Mouse (Mus musculus) liver, embryonic 16.5 days (tissue): ENCODE measurements at regions not wholly inside any gene's neighbourhood (a gene's known extent, or its start where the extent isn't known, plus 50 kb on each side); places are given as distances from the start of the nearest gene placed in this dataset.
A peak's percentile ranks its signal among the peaks of the same experiment; 100 is the strongest.

Experiments
- ATAC-seq: fragments of 200-750 bp; cut with Nextera tagmentation; 2 replicates; pipeline ENCODE4 v1.8.0; 2017; ENCODE audit warnings: low read depth, mild to moderate bottlenecking, moderate number of reproducible peaks, moderate library complexity
- H3K27ac ChIP-seq: fragments of 300-500 bp; sonication (generic); 2 replicates; pipeline ENCODE4 v1.5.1; 2014; ENCODE audit warnings: mild to moderate bottlenecking, low read length
- H3K27me3 ChIP-seq: fragments of 300-500 bp; sonication (generic); 2 replicates; pipeline ENCODE4 v1.6.1; 2014; ENCODE audit warnings: low read depth, low read length, mixed read lengths; ENCODE audit not compliant: control insufficient read depth, insufficient read depth
- H3K36me3 ChIP-seq: fragments of 300-500 bp; sonication (generic); 2 replicates; pipeline ENCODE4 v1.6.1; 2014; ENCODE audit warnings: mild to moderate bottlenecking; ENCODE audit not compliant: control insufficient read depth, insufficient read depth
- H3K4me1 ChIP-seq: fragments of 300-500 bp; sonication (generic); 2 replicates; pipeline ENCODE4 v1.6.1; 2014; ENCODE audit warnings: low read depth, low read length, mixed read lengths; ENCODE audit not compliant: control insufficient read depth
- H3K4me2 ChIP-seq: fragments of 300-500 bp; sonication (generic); 2 replicates; pipeline ENCODE4 v1.6.1; 2014; ENCODE audit warnings: low read depth, low read length, mixed read lengths
- H3K4me3 ChIP-seq: fragments of 300-500 bp; sonication (generic); 2 replicates; pipeline ENCODE4 v1.5.1; 2014; ENCODE audit warnings: low read depth, mild to moderate bottlenecking, low read length
- H3K9ac ChIP-seq: fragments of 300-500 bp; sonication (generic); 2 replicates; pipeline ENCODE4 v1.6.1; 2014; ENCODE audit warnings: low read depth, low read length
- H3K9me3 ChIP-seq: fragments of 300-500 bp; sonication (generic); replicated peaks from 2 replicates; pipeline ENCODE4 v1.6.1; 2016; ENCODE audit warnings: low read length; ENCODE audit not compliant: control insufficient read depth
- WGBS: fragments of 180-500 bp; shearing (Covaris S2); extraction: QIAGEN DNeasy Blood & Tissue Kit; methylation state at CpG from one replicate; pipeline ENCODE4 v1.1.7; 2014; ENCODE audit not compliant: insufficient replicate concordance; 5-methylcytosine and 5-hydroxymethylcytosine counted together

GRCm38 (mm10) chr5:146684429-146684828 is 99.4 kb upstream of the Gpr12 start:
- Histone ChIP-seq H3K9ac (no peak overlapping the region), H3K4me1 (peaks cover 22% of the 10 kb centered on the region), H3K27me3 (no peaks in the 10 kb centered on the region), H3K9me3 (no peaks in the 10 kb centered on the region), H3K4me2 (no peak overlapping the region), H3K27ac (no peak overlapping the region), H3K36me3 (no peaks in the 10 kb centered on the region), H3K4me3 (no peak overlapping the region)
- no peak for ATAC-seq
- WGBS, result 43% methylated on average over 3 of the region's 3 CpGs

DNA sequence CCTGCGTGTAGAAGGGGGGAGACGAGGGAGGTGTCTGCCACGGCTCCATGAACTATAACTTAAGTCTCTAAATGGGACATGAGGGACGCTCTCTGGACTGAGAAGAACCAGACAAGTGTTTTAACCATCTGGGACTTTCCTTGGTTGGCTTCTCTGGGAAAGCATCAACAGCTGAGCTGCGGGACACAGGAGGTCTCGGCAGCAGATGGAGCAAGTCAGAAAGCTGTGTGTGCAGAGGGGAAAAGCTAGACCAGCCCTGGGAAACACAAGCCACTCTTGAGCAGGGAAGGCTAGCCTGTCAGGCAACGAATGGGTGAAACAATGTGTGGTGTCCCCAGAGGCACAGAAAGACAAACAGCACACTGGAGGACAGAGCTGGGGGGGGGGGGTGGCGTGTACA is 98.5 kb upstream of the Gpr12 start:
- no peaks in the 10 kb centered on the region for H3K27me3 ChIP-seq
- no peaks in the 10 kb centered on the region for H3K9me3 ChIP-seq
- H3K9ac ChIP-seq, result no peak overlapping the region
- peaks cover 31% of the 10 kb centered on the region for H3K4me1 ChIP-seq
- no peak for ATAC-seq
- H3K36me3 ChIP-seq, result no peaks in the 10 kb centered on the region
- 51% methylated on average over 8 of the region's 8 CpGs for WGBS
- no peak overlapping the region for H3K27ac ChIP-seq
- no peak overlapping the region for H3K4me3 ChIP-seq
- H3K4me2 ChIP-seq, result no peak overlapping the region

DNA sequence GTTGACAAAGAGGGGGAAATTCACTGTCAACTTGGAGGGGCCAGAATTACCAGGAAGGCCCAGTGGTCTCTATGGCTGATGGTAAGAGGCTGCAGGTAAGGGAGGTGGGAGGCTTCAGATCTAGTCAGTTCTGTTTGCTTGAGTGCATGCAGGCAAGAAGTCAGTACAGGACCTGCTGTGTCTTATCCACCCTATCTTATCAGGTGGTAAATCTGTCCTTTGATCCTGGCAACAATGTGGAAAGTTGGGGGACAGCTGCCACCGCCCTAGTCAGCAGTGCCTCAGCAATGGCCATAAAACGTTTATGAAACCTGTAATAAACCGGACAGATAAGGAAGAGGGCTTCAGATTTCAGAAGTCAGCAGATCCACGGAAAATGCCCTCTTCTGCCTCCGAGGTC is 97.9 kb upstream of the Gpr12 start:
- Histone ChIP-seq H3K4me2 (no peak overlapping the region), H3K4me3 (no peak overlapping the region)

DNA sequence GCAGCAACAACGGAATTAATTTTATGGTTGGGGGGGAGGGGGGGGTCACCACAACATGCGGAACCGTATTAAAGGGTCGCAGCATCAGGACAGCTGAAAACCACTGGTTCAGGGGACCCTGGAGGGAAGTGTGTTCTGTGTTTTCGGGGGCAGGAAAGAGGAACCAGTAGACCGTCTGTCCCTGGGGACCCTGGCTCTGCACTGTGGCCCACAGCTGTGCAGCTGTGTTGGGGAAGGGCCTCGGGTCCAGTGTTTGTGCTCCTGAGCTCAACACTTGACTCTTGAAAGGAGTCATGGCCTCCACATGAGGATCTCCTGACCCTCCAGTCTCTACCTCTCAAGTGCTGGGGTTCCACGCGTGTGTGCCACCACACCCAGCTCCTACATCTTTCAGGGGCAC is 96.5 kb upstream of the Gpr12 start:
- Histone ChIP-seq H3K9me3 (no peaks in the 10 kb centered on the region), H3K4me3 (no peak overlapping the region), H3K27me3 (no peaks in the 10 kb centered on the region), H3K36me3 (no peaks in the 10 kb centered on the region), H3K27ac (peak overlapping the region; percentile 22; the same call in 1 of the 2 replicates), H3K4me1 (peaks cover 39% of the 10 kb centered on the region), H3K4me2 (no peak overlapping the region), H3K9ac (no peak overlapping the region)
- 48% methylated on average over 9 of the region's 9 CpGs for WGBS
- ATAC-seq, result no peak; the same call in 1 of the 2 replicates

More for the DNA sequence above, 97.9 kb upstream of the Gpr12 start:
- 43% methylated on average over 5 of the region's 5 CpGs for WGBS
- no peaks in the 10 kb centered on the region for H3K9me3 ChIP-seq
- no peak overlapping the region for H3K9ac ChIP-seq
- H3K36me3 ChIP-seq, result no peaks in the 10 kb centered on the region
- no peak for ATAC-seq
- H3K27ac ChIP-seq, result no peak overlapping the region
- H3K4me1 ChIP-seq, result peaks cover 36% of the 10 kb centered on the region
- H3K27me3 ChIP-seq, result no peaks in the 10 kb centered on the region

DNA sequence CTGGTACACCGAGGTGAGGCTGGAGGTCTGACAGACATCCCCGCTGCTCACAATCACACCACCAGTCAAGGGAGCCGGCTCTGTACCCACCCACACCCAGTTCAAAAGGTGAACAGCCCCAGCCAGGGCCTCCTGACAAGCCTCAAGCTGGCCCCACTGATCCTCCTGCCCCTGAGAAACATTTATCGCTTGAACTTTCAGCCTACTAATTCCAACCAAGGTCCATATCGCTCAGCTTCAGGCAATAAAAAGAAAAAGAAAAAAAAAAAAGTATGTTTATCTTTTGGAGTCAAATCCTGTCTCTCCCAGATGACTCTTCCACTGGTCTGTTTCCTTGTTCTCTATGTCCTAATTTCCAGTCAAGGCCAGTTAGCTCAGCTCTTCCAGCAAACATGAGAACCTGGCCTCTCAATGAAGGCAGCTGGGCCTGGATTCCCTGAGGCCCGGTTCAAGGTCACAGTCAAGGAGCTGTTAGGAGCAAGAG is 94.2 kb upstream of the Gpr12 start:
- H3K4me3 ChIP-seq, result no peak overlapping the region
- H3K36me3 ChIP-seq, result no peaks in the 10 kb centered on the region
- H3K4me1 ChIP-seq, result peaks cover 49% of the 10 kb centered on the region
- no peaks in the 10 kb centered on the region for H3K9me3 ChIP-seq
- 0 out of 2 replicates have a peak overlapping the region, but pooled peaks have one; percentile 4 for H3K9ac ChIP-seq
- WGBS, result 31% methylated on average over 6 of the region's 6 CpGs
- peak; percentile 76 for ATAC-seq
- H3K27me3 ChIP-seq, result no peaks in the 10 kb centered on the region
- H3K4me2 ChIP-seq, result peak overlapping the region; percentile 28; the same call in 1 of the 2 replicates
- peak overlapping the region; percentile 89 for H3K27ac ChIP-seq

DNA sequence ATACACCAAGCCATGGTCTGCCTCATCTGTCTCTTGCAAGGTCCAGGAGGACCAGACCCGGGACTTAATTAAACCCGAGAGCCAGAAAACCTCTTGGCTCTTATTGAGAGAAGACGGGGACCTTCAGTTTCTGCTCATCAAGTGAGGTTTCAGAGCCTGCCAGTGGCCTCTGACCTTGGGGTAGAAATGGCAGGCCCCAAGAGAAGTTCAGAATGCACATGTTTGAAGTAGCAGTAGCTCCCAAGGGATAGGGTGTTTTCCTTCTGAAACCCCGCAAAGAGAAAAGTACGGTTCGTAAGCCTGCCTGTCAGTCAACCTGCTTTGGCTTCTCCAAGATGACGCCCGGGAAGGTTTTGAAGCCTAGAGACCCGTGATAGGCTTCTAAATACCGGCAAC is 93.7 kb upstream of the Gpr12 start:
- no peak for ATAC-seq
- Histone ChIP-seq H3K9ac (0 out of 2 replicates have a peak overlapping the region, but pooled peaks have one; percentile 4), H3K4me1 (peaks cover 49% of the 10 kb centered on the region), H3K36me3 (no peaks in the 10 kb centered on the region), H3K4me3 (no peak overlapping the region), H3K27ac (peak overlapping the region; percentile 89), H3K27me3 (no peaks in the 10 kb centered on the region), H3K9me3 (no peaks in the 10 kb centered on the region), H3K4me2 (peak overlapping the region; percentile 28; the same call in 1 of the 2 replicates)
- 60% methylated on average over 10 of the region's 10 CpGs for WGBS

GRCm38 (mm10) chr5:146678049-146678774 is 93.2 kb upstream of the Gpr12 start:
- no peak for ATAC-seq
- H3K27ac ChIP-seq, result peak overlapping the region; percentile 89
- no peaks in the 10 kb centered on the region for H3K36me3 ChIP-seq
- WGBS, result 45% methylated on average over 13 of the region's 13 CpGs
- H3K4me3 ChIP-seq, result no peak overlapping the region
- peaks cover 46% of the 10 kb centered on the region for H3K4me1 ChIP-seq
- no peaks in the 10 kb centered on the region for H3K27me3 ChIP-seq
- no peaks in the 10 kb centered on the region for H3K9me3 ChIP-seq
- H3K4me2 ChIP-seq, result no peak overlapping the region
- H3K9ac ChIP-seq, result no peak overlapping the region

- Histone ChIP-seq H3K4me2 (no peak overlapping the region), H3K36me3 (no peaks in the 10 kb centered on the region), H3K27me3 (no peaks in the 10 kb centered on the region), H3K9ac (no peak overlapping the region), H3K9me3 (no peaks in the 10 kb centered on the region), H3K27ac (peak overlapping the region; percentile 43), H3K4me3 (no peak overlapping the region), H3K4me1 (peaks cover 46% of the 10 kb centered on the region)
- no peak for ATAC-seq
- 77% methylated on average over 8 of the region's 8 CpGs for WGBS
Measured at GRCm38 (mm10) chr5:146677151-146677515, 92.1 kb upstream of the Gpr12 start.

DNA sequence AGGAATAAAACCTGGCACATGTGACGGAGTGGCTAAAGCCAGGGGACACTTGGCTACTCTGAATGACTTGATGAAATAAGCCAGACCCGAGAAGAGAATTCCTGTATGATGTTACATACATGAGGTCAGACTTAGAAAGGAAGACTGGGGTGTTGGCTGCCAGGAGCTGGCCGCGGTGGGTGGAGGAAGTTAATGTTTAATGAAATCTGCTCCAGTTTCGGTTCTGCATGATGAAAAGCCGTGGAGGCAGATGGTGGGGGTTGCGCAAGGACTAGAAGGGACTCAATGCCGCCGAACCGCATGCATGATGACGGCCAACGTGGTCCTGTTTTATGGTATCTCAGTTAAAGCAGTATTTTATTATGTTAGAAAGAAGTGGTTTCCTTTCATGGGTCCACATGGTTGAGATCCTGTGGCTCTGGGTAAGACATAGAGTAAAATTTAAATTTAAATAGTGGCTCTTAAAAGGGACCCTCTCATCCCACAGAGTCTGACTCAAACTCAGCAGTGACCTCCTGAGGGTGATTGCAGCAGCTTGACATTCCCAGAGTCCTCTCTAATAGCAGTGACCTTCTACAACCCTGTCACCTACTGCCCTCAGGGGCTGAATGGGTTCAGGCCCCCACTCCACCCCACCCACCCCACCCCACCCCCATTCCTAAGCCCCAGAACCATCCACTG is 91.6 kb upstream of the Gpr12 start:
- H3K4me1 ChIP-seq, result peaks cover 41% of the 10 kb centered on the region

More for the DNA sequence above, 91.6 kb upstream of the Gpr12 start:
- Histone ChIP-seq H3K36me3 (no peaks in the 10 kb centered on the region), H3K27ac (peak overlapping the region; percentile 43), H3K9ac (no peak overlapping the region), H3K4me2 (no peak overlapping the region; the same call in 1 of the 2 replicates), H3K9me3 (no peaks in the 10 kb centered on the region), H3K27me3 (no peaks in the 10 kb centered on the region), H3K4me3 (no peak overlapping the region)
- peak; percentile 52 for ATAC-seq
- 55% methylated on average over 12 of the region's 12 CpGs for WGBS
